Mouse (Mus musculus) large intestine, adult 2 months (tissue): ENCODE results near the gene Nyap2. TPM values are rescaled to one million over a fixed set of nuclear protein-coding genes. Genes with fewer than 3 reads are reported as not detected.
"Not testable (repeated sequence)": the region's sequence is repeated elsewhere in the genome, so short reads cannot be mapped to it uniquely, and the experiment has no call there.

ENCODE experiments used
- DNase-seq: peaks from one replicate; pipeline ENCODE4 v3.0.0-alpha.2; 2012; ENCODE audit warnings: low read depth, low spot score
- WGBS: fragments of 180-500 bp; shearing (Covaris S2); methylation state at CpG from one replicate; pipeline ENCODE4 v1.1.7; 2018; 5-methylcytosine and 5-hydroxymethylcytosine counted together
- polyA plus RNA-seq: library from polyadenylated mRNA; depleted of rRNA; stranded (reverse); fragments of >200 nt; gene quantifications from 2 replicates; pipeline ENCODE4 v1.2.3, GENCODE M21; 2012

Gene Nyap2
- polyA plus RNA-seq, 1 experiment: 0.02 TPM

- 75% methylated on average over 1 of the region's 1 CpGs for WGBS
Observed at GRCm38 (mm10) chr1:81173303-81173702, 96.6 kb downstream of the Nyap2 start.

GRCm38 (mm10) chr1:81179725-81180124 lies 103.0 kb downstream of the Nyap2 start:
- DNase-seq: no peak
- 88% methylated on average over 4 of the region's 4 CpGs for WGBS

More at GRCm38 (mm10) chr1:81173303-81173702, 96.6 kb downstream of the Nyap2 start:
- DNase-seq: no peak

- 57% methylated on average over 3 of the region's 3 CpGs for WGBS
Observed at GRCm38 (mm10) chr1:81180686-81181085, 103.9 kb downstream of the Nyap2 start.

GRCm38 (mm10) chr1:81209536-81209935 lies 132.8 kb downstream of the Nyap2 start:
- WGBS: 71% methylated on average over 2 of the region's 2 CpGs
- no peak for DNase-seq

More at GRCm38 (mm10) chr1:81180686-81181085, 103.9 kb downstream of the Nyap2 start:
- DNase-seq: no peak

DNA sequence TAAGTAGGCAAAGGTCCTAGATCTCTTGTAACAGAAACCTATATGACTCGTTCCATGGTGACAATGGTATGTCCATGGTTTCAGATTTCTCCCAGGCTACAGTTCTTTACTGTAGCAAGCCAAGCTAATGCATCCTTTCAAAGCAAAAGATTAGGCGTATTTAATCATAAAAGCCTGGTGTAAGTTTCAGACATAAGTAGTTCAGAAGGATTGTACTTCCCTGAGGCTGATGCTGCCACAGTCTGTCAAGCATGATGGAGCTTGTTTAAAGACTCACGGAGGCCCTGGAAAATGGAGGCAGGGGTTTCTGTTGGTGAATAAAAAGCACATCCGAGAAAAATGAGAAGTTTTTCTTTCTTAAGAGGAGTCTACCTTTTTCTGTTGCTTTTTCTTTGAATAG lies 134.7 kb downstream of the Nyap2 start:
- 80% methylated on average over 4 of the region's 4 CpGs for WGBS
- DNase-seq: no peak

DNA sequence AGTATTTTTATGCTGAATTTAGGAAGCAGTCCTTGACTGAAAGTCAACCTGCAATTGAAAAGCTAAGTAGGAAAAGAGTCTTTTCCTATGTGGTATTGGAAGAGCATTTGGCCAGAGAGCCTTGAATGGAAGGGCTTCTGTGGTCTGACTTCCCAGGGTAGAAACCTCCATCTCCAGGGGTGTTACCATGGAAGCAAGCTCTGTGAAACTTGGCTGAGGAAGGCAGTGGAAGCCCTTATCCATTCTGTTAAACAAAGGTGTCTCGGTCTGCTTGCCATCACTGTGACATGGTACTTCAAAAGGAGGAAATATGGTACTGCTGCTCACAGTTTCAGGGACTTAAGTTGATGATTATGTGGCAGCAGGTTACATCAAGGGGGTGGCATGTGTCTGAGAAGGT lies 143.0 kb downstream of the Nyap2 start:
- DNase-seq: no peak
- 46% methylated on average over 1 of the region's 1 CpGs for WGBS

- 71% methylated on average over 2 of the region's 2 CpGs for WGBS
Observed at GRCm38 (mm10) chr1:81231759-81232406, 155.1 kb downstream of the Nyap2 start.

DNA sequence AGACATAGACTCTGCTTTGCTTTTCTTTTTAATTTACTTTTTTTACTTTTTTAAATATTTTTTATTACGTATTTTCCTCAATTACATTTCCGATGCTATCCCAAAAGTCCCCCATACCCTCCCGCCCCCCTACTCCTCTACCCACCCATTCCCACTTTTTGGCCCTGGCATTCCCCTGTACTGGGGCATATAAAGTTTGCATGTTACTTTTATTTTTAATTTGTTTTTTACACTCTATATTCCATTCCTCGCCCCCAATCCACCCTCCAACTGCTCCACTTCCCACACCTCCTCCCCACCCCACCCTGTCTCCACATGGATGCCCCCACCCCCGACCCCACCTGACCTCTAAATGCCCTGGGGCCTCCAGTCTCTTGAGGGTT lies 155.6 kb downstream of the Nyap2 start:
- WGBS: 74% methylated on average over 5 of the region's 5 CpGs
- DNase-seq: not testable (repeated sequence)

More at GRCm38 (mm10) chr1:81231759-81232406, 155.1 kb downstream of the Nyap2 start:
- no peak for DNase-seq

DNA sequence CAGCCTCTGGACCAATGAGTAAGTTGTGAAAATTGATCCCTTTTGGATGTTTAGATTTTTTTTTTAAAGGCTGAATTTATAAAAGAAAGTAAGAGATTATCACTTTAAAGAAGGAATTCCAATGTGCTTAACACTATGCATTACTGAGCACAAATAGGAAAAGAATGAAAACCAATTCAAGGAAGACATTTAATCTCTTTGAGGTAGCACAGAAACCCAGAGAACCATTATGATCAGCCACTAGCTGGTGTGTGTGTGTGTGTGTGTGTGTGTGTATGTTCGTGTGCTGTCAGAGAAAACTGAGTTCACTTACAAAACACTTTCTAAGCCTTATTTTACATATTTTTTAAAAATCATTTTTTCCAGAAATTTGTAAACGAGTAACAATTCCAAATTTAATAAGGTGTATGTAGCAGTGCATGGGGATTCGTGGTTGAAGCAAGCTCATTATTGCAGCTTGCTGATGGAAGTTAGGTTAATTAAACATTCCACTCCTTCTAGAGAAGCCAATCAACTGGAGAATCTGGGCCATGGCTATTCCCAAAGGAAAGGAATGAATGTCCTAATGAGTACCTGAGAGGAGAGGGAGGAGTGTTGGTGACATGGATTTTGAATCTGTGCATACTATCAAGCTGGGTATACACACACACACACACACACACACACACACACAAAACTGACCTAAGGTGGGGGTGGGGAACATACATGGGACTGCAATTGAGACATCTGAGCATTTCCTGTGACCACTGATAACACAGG lies 171.9 kb downstream of the Nyap2 start:
- WGBS: 70% methylated on average over 3 of the region's 3 CpGs
- DNase-seq: no peak

- 86% methylated on average over 11 of the region's 11 CpGs for WGBS
- DNase-seq: no peak
Observed at GRCm38 (mm10) chr1:81250068-81250467, 173.3 kb downstream of the Nyap2 start.

- WGBS: 60% methylated on average over 3 of the region's 3 CpGs
- no peak for DNase-seq
Observed at GRCm38 (mm10) chr1:81266441-81266840, 189.7 kb downstream of the Nyap2 start.

- DNase-seq: no peak
- 54% methylated on average over 9 of the region's 9 CpGs for WGBS
Observed at GRCm38 (mm10) chr1:81280978-81281377, 204.2 kb downstream of the Nyap2 start.

DNA sequence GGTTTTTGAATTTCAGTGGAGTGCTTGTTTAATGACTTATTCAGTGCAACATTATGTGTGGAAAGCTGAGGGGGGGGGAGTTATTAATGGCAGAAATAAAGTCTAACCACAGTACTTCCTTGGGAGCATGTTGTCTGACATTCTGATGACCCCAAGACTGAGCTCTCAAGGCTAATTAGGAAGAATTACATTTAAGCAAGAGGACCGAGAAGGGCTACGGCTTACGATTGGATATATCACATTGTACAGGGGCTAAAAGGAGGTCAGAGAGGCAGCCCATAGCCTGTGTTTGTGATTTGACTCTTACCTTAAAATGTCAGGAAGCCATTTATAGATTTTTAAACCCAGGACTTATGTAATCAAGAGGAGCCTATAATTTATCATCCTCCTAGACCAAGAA lies 208.9 kb downstream of the Nyap2 start:
- 65% methylated on average over 3 of the region's 3 CpGs for WGBS
- no peak for DNase-seq

GRCm38 (mm10) chr1:81287088-81287487 lies 210.3 kb downstream of the Nyap2 start:
- no peak for DNase-seq

GRCm38 (mm10) chr1:81300735-81301134 lies 224.0 kb downstream of the Nyap2 start:
- 51% methylated on average over 4 of the region's 4 CpGs for WGBS
- no peak for DNase-seq

DNA sequence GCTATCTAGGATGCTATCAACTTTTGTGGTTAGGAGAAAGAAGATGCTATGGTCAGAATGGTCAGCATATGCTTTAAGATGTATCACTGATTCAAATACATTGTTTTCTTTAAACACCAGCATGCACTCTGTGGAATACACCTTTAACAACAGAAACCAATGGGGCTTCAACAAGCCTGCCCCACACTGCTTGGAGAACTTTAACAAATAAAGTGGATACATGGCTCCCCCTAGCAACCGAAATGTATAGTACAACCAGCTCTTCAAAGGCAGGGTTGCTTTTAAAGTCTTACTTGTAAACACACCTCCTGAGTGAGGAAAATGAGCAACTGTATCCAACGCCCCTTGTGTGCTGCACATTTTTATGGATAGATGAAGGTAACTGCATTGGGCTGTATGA lies 224.9 kb downstream of the Nyap2 start:
- DNase-seq: no peak
- 6% methylated on average over 2 of the region's 2 CpGs for WGBS

DNA sequence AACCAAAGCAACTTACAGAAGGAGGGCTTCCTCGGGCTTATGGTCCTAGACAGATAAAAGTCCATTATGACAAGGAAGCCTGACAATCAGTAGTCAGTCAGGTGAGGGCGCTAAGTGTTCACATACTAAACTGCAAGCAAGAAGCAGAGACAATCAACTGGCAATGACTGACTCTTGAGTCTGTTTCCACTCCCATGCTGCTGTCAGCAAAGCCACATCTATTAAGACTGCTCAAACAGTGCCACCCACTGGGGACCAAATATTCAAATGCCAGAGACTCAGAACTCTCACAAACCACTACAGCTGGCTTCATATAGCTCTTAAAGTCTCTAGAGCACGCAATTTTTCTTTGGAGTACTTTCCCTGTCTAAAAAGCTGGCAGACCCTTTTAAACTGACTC lies 226.6 kb downstream of the Nyap2 start:
- WGBS: 49% methylated on average over 3 of the region's 3 CpGs
- no peak for DNase-seq

DNA sequence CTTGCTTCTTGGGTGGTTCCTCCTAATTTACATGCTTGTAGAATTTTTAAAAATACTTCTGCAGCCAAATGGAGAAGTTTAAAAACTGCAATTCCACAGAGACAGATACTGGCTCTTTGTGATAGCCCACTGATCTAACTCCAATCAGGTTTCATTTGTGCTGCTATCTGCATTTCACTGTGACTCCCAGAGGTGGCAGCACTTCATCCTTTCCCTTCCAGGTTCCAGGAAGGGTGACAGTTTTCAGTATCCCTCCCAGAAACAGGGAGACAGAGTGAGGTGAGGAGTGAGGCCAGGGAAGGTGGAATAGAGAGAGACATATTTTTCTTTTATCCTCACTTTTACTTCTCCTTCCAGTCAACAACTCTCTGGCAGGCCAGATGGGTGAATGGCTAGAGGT lies 230.7 kb downstream of the Nyap2 start:
- no peak for DNase-seq

DNA sequence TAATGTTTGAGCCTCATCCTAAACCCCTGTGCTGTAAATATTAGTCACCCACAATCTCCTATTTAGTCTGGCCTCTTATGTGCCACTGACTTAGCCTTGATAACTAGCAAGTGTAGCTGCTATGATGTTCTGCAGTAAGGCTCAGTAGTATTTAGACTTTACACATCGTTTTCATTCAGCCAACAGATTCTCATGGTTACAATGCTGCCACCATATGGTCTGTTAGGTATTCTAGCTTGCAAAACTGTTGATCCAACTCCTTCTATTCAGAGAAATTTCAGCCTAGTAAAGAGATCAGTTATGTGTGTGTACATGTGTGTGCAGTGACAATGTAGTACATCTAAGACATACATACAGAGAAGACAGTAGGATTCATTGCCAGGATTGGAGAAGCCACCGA lies 231.2 kb downstream of the Nyap2 start:
- WGBS: 62% methylated on average over 2 of the region's 2 CpGs

DNA sequence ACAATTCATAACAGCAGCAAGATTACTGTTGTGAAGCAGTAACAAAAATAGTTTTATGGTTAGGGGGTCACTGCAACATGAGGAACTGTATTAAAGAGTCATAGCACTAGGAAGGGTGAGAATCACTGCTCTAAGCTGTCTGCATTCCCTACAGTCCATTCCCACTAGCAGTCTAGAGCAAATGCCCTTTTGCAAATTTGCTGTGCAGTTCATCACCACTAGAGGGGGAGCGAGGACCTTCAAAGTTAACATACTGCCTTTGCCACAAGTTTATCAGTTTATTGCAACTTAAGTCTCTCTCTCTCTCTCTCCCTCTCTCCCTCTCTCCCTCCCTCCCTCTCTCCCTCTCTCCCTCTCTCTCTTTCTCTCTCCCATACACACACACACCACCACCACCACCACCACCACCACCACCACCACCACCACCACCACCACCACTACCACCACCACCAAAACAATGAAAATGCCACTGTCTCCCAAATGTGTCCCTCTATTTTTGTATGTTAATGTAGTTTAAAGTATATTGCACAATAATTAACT lies 233.4 kb downstream of the Nyap2 start:
- WGBS: 0% methylated on average over 1 of the region's 1 CpGs
- peak; percentile 6 for DNase-seq

More for the DNA sequence above, 231.2 kb downstream of the Nyap2 start:
- no peak for DNase-seq

DNA sequence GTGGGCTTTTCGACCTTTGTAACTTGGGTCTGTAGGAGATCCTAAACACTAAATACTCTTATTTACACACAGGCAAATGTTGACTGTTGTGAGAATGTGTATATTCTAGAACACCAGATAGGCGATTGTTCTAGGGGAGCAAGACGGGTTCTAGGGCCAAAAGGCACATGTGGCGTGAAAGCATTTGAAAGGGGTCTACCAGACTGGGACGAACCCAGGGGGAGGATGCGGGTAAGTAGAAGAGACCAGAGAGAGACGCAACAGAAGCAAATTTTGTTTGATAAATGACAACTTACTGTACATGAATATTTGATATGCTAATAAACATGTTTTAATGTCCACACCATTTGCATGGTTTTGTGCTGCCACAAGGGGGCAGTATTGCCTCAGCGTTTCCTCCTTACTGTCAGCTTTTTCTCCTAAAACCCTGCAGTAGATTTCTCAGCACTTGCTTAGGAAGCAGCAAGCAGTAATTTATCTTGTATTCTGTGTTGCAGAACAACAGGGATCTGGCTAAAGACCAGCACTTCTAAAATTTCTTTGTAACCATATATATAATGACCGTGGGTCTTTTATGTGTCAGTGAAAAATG lies 239.7 kb downstream of the Nyap2 start:
- DNase-seq: no peak
- WGBS: 53% methylated on average over 9 of the region's 9 CpGs
